Mouse (Mus musculus) small intestine, adult 2 months (tissue): ENCODE data around the gene Kmt2a.

Experiments
- CTCF ChIP-seq: fragments of 200-500 bp; IDR thresholded peaks from 2 replicates; pipeline ENCODE4 v1.5.1; 2012; ENCODE audit warnings: low read depth, mild to moderate bottlenecking, control low read depth, inconsistent platforms, low read length, moderate library complexity, mixed read lengths; ENCODE audit not compliant: insufficient replicate concordance, insufficient read length; ENCODE audit errors: extremely low read depth
- POLR2A ChIP-seq: fragments of 200-500 bp; IDR thresholded peaks from 2 replicates; pipeline ENCODE4 v1.6.1; 2012; ENCODE audit warnings: low read depth, mild to moderate bottlenecking, control low read depth, inconsistent platforms, low read length, moderate library complexity

- TF ChIP-seq CTCF = no peak
- TF ChIP-seq POLR2A = no peak
These were observed 1.3 kb downstream of the Kmt2a start for GRCm38 (mm10) chr9:44879694-44880271.
